Mouse (Mus musculus): ENCODE measurements around the gene Zmat5.

- no peak for TF ChIP-seq GATA1 (IDR thresholded peaks at IDR 0.05; ENCODE audit: low read length)
- TF ChIP-seq TAL1 (IDR thresholded peaks at IDR 0.05; ENCODE audit: low read length) = no peak
Observed at GRCm38 (mm10) chr11:4738719-4739118, 34.2 kb downstream of the Zmat5 start.
